Mouse (Mus musculus) MEL (cell line): ENCODE measurements around the gene Atg7. TPM values are rescaled to one million over a fixed set of nuclear protein-coding genes. Genes with fewer than 3 reads are reported as not detected.

ENCODE experiments used
- DNase-seq: peaks from one replicate; pipeline ENCODE4 v3.0.0; 2011; ENCODE audit warnings: low read depth, low spot score
- H3K27ac ChIP-seq: 2 replicates; pipeline ENCODE4 v1.5.1; 2012; ENCODE audit warnings: low read depth, mild to moderate bottlenecking, control low read depth, low read length, moderate library complexity; ENCODE audit not compliant: control insufficient read depth
- H3K27me3 ChIP-seq, 2 experiments: fragments of 150-350 bp in 1 of 2; sonication (generic) in 1 of 2; 2 replicates each; pipeline ENCODE4 v1.6.1; 2012; ENCODE audit warnings: low read length in 2 of 2, mild to moderate bottlenecking in 2 of 2, improper control_type of control experiment in 1 of 2, moderate library complexity in 1 of 2; ENCODE audit not compliant: insufficient read depth in 2 of 2, control insufficient read depth in 1 of 2
- H3K36me3 ChIP-seq, 2 experiments: 2 replicates each; pipeline ENCODE4 v1.6.1; 2012 to 2014; ENCODE audit warnings: low read length in 2 of 2, improper control_type of control experiment in 1 of 2, inconsistent platforms in 1 of 2, mild to moderate bottlenecking in 1 of 2; ENCODE audit not compliant: insufficient read depth in 2 of 2, control insufficient read depth in 1 of 2
- H3K4me1 ChIP-seq, 2 experiments: fragments of 150-350 bp in 1 of 2; sonication (generic) in 1 of 2; 2 replicates each; pipeline ENCODE4 v1.6.1; 2012; ENCODE audit warnings: low read length in 2 of 2, improper control_type of control experiment in 1 of 2, mild to moderate bottlenecking in 1 of 2; ENCODE audit not compliant: insufficient read depth in 2 of 2, control insufficient read depth in 1 of 2
- H3K4me3 ChIP-seq, 2 experiments: fragments of 150-350 bp in 1 of 2; sonication (generic) in 1 of 2; 2 replicates each; pipeline ENCODE4 v1.5.1; 2012; ENCODE audit warnings: low read depth in 2 of 2, low read length in 2 of 2, mild to moderate bottlenecking in 2 of 2, moderate library complexity in 2 of 2, control low read depth in 1 of 2, improper control_type of control experiment in 1 of 2; ENCODE audit not compliant: control insufficient read depth in 1 of 2, insufficient read depth in 1 of 2
- H3K79me2 ChIP-seq: 2 replicates; pipeline ENCODE4 v1.6.1; 2012; ENCODE audit warnings: mild to moderate bottlenecking, low read length, moderate library complexity; ENCODE audit not compliant: control insufficient read depth, poor library complexity, insufficient read depth
- H3K9ac ChIP-seq: 2 replicates; pipeline ENCODE4 v1.6.1; 2012; ENCODE audit warnings: low read depth, mild to moderate bottlenecking, control low read depth, low read length, moderate library complexity; ENCODE audit not compliant: control insufficient read depth, poor library complexity, severe bottlenecking
- H3K9me3 ChIP-seq: fragments of 150-350 bp; sonication (generic); replicated peaks from 2 replicates; pipeline ENCODE4 v1.6.1; 2012; ENCODE audit warnings: mild to moderate bottlenecking, low read length, improper control_type of control experiment, moderate library complexity; ENCODE audit not compliant: insufficient read depth
- BHLHE40 ChIP-seq: IDR thresholded peaks from 2 replicates; pipeline ENCODE4 v1.6.1; 2012; ENCODE audit warnings: low read depth, mild to moderate bottlenecking, inconsistent platforms, low read length, improper control_type of control experiment, borderline replicate concordance
- CHD1 ChIP-seq: IDR thresholded peaks from 2 replicates; pipeline ENCODE4 v1.6.1; 2012; ENCODE audit warnings: low read depth, mild to moderate bottlenecking, inconsistent platforms, low read length, improper control_type of control experiment
- CHD2 ChIP-seq: IDR thresholded peaks from 2 replicates; pipeline ENCODE4 v1.6.1; 2011; ENCODE audit warnings: low read length, improper control_type of control experiment
- CTCF ChIP-seq, 3 experiments: IDR thresholded peaks in 2 of 3; conservative IDR thresholded peaks in 1 of 3; 2 replicates each; pipeline ENCODE4 v1.5.1; 2011 to 2012; ENCODE audit warnings: low read length in 3 of 3, low read depth in 2 of 3, mild to moderate bottlenecking in 2 of 3, improper control_type of control experiment in 1 of 3, inconsistent platforms in 1 of 3, mixed read lengths in 1 of 3, moderate library complexity in 1 of 3; ENCODE audit not compliant: control insufficient read depth in 1 of 3, insufficient read depth in 1 of 3, poor library complexity in 1 of 3, severe bottlenecking in 1 of 3
- E2F4 ChIP-seq: IDR thresholded peaks from 2 replicates; pipeline ENCODE4 v1.6.1; 2011; ENCODE audit warnings: low read depth, low read length, improper control_type of control experiment, borderline replicate concordance
- EP300 ChIP-seq, 2 experiments: IDR thresholded peaks; 2 replicates each; pipeline ENCODE4 v1.6.1; 2011; ENCODE audit warnings: improper control_type of control experiment in 2 of 2, low read length in 2 of 2, low read depth in 1 of 2, mild to moderate bottlenecking in 1 of 2
- GATA1 ChIP-seq: IDR thresholded peaks from 2 replicates; pipeline ENCODE4 v1.6.1; 2011; ENCODE audit warnings: low read depth, low read length, improper control_type of control experiment
- HCFC1 ChIP-seq: IDR thresholded peaks from 2 replicates; pipeline ENCODE4 v1.6.1; 2012; ENCODE audit warnings: low read depth, mild to moderate bottlenecking, inconsistent platforms, low read length, improper control_type of control experiment, moderate library complexity
- KAT2A ChIP-seq: conservative IDR thresholded peaks from 2 replicates; pipeline ENCODE4 v1.6.1; 2012; ENCODE audit warnings: low read depth, low read length, improper control_type of control experiment, inconsistent platforms
- MAZ ChIP-seq: IDR thresholded peaks from 2 replicates; pipeline ENCODE4 v1.6.1; 2012; ENCODE audit warnings: low read depth, mild to moderate bottlenecking, inconsistent platforms, low read length, improper control_type of control experiment
- MEF2A ChIP-seq: IDR thresholded peaks from 2 replicates; pipeline ENCODE4 v1.6.1; 2014; ENCODE audit warnings: low read depth, mild to moderate bottlenecking, inconsistent platforms, low read length, improper control_type of control experiment; ENCODE audit not compliant: poor library complexity, insufficient replicate concordance, severe bottlenecking; ENCODE audit errors: extremely low read depth
- NELFE ChIP-seq: IDR thresholded peaks from 2 replicates; pipeline ENCODE4 v1.6.1; 2011; ENCODE audit warnings: low read depth, low read length, improper control_type of control experiment
- POLR2A ChIP-seq, 2 experiments: IDR thresholded peaks; 2 replicates each; pipeline ENCODE4 v1.6.1; 2011 to 2012; ENCODE audit warnings: low read length in 2 of 2, mild to moderate bottlenecking in 2 of 2, control low read depth in 1 of 2, improper control_type of control experiment in 1 of 2, low read depth in 1 of 2, moderate library complexity in 1 of 2; ENCODE audit not compliant: control insufficient read depth in 1 of 2, insufficient read depth in 1 of 2, poor library complexity in 1 of 2
- POLR2AphosphoS5 ChIP-seq: IDR thresholded peaks from 2 replicates; pipeline ENCODE4 v1.6.1; 2012; ENCODE audit warnings: low read depth, borderline replicate concordance, mild to moderate bottlenecking, inconsistent platforms, low read length, moderate library complexity, mixed read lengths
- SMC3 ChIP-seq: IDR thresholded peaks from 2 replicates; pipeline ENCODE4 v1.6.1; 2011; ENCODE audit warnings: low read depth, low read length, improper control_type of control experiment
- TBP ChIP-seq: IDR thresholded peaks from 2 replicates; pipeline ENCODE4 v1.8.0; 2011; ENCODE audit warnings: low read depth, low read length, improper control_type of control experiment
- UBTF ChIP-seq: IDR thresholded peaks from 2 replicates; pipeline ENCODE4 v1.6.1; 2012; ENCODE audit warnings: low read depth, mild to moderate bottlenecking, inconsistent platforms, low read length, improper control_type of control experiment, moderate library complexity, borderline replicate concordance; ENCODE audit not compliant: insufficient read depth
- USF1 ChIP-seq: IDR thresholded peaks from 2 replicates; pipeline ENCODE4 v1.6.1; 2014; ENCODE audit warnings: low read depth, mild to moderate bottlenecking, inconsistent platforms, low read length, improper control_type of control experiment, moderate library complexity
- USF2 ChIP-seq, 2 experiments: IDR thresholded peaks; 2 replicates each; pipeline ENCODE4 v1.6.1; 2011 to 2012; ENCODE audit warnings: improper control_type of control experiment in 2 of 2, low read length in 2 of 2, borderline replicate concordance in 1 of 2, inconsistent platforms in 1 of 2, low read depth in 1 of 2, mild to moderate bottlenecking in 1 of 2; ENCODE audit not compliant: insufficient read depth in 1 of 2
- ZC3H11A ChIP-seq: IDR thresholded peaks from 2 replicates; pipeline ENCODE4 v1.6.1; 2012; ENCODE audit warnings: low read depth, mild to moderate bottlenecking, inconsistent platforms, low read length, improper control_type of control experiment
- ZMIZ1 ChIP-seq: IDR thresholded peaks from 2 replicates; pipeline ENCODE4 v1.6.1; 2012; ENCODE audit warnings: low read depth, mild to moderate bottlenecking, inconsistent platforms, low read length, improper control_type of control experiment, moderate library complexity
- polyA plus RNA-seq, 2 experiments: library from polyadenylated mRNA; stranded (reverse) in 1 of 2; unstranded in 1 of 2; fragments of >175 nt in 1 of 2; fragments of >200 nt in 1 of 2; gene quantifications; 2 replicates each; pipeline versions ENCODE4 v1.2.1 to v1.2.4; 2012; ENCODE audit warnings: low replicate concordance in 2 of 2, low read depth in 1 of 2; ENCODE audit not compliant: insufficient read length in 2 of 2, insufficient read depth in 1 of 2, missing spikeins in 1 of 2
- total RNA-seq: library from RNA; depleted of rRNA; stranded (reverse); fragments of 300-350 nt; gene quantifications from 2 replicates; pipeline ENCODE4 v1.2.3, GENCODE M21; 2012

The Atg7 gene
- total and polyA plus RNA-seq, 3 experiments = 14.6 TPM; not detected in 1

DNA sequence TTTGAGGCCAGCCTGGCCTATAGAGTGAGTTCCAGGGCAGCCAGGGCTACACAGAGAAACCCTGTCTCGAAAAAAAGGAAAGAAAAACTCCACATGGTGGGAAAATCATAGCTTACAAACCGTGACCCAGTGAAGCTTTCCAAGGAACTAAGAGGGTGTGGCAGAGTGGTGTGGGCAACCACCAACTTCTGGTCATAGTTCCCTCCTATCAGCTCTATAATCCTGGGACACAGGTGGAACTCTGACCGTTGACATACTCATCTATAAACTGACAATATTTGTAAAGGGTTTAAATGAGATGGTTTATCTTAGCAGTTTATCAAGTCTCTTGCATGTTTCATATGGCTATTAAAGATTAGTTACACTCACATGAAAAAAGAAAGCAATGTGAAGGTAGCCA, 64.1 kb downstream of the Atg7 start:
- Histone ChIP-seq H3K4me1 (no peaks in the 10 kb centered on the region), H3K9ac (no peak overlapping the region), H3K9me3 (no peaks in the 10 kb centered on the region), H3K36me3 (no peaks in the 10 kb centered on the region), H3K27ac (no peak overlapping the region), H3K79me2 (no peaks in the 10 kb centered on the region), H3K27me3 (no peaks in the 10 kb centered on the region), H3K4me3 (no peak overlapping the region)
- TF ChIP-seq MAZ = no peak
- no peak for TF ChIP-seq E2F4
- TF ChIP-seq EP300 (IDR thresholded peaks at IDR 0.05; ENCODE audit: low read depth in 1 of 2, low read length in 2 of 2) = no peak
- no peak for TF ChIP-seq CHD1
- no peak for TF ChIP-seq USF1
- no peak for TF ChIP-seq CTCF (IDR thresholded peaks at IDR 0.05 in 2 of 3, conservative IDR thresholded peaks at IDR 0.05 in 1 of 3; ENCODE audit: control insufficient read depth in 1 of 3, insufficient read depth in 1 of 3, low read depth in 2 of 3, low read length in 3 of 3, poor library complexity in 1 of 3, severe bottlenecking in 1 of 3)
- TF ChIP-seq HCFC1 = no peak
- TF ChIP-seq BHLHE40 = no peak
- TF ChIP-seq POLR2AphosphoS5 = no peak
- no peak for TF ChIP-seq GATA1
- no peak for TF ChIP-seq POLR2A (IDR thresholded peaks at IDR 0.05; ENCODE audit: control insufficient read depth in 1 of 2, insufficient read depth in 1 of 2, low read depth in 1 of 2, low read length in 2 of 2, poor library complexity in 1 of 2)
- no peak for TF ChIP-seq KAT2A
- no peak for DNase-seq

DNA sequence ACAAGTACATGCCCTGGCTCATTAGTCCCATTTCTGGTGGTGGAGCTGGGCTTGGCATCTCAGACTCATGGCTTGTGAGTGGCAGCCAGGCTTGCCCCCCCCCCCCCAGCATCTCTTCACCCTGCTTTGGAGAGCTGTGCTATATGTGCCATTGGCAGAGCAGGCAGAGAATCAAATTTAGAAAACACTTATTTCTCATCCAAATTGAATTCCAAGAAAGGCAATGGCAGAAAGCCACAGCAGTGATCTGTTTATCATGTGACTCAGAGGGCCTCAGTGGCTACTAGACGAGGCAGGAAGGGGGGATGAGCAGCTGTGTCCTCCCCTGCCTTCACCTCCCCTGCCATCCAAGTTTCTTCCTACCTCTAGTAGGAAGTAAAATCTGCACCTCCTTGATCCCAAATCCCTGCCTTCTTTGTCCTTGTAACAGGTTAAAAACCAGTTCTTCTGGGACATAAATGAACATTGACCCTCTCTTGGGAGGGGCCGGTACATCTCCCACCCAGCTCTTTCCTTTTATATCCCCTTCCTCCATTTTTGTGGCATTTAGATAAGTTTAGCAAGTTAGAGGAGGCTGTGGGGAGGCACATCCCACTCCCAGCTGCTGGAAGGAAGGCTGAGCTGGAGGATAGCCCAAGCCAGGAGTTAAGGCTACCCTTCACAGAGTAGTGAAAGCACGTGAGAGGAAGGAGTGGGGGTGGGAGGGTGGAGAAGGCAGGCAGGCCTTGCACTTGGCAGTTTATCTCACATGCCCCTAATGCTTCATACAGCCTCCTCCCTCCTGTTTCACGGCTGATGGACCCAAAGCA, 69.5 kb downstream of the Atg7 start:
- no peaks in the 10 kb centered on the region for H3K36me3 ChIP-seq
- no peak overlapping the region for H3K9ac ChIP-seq

More for the DNA sequence above, 69.5 kb downstream of the Atg7 start:
- H3K9me3 ChIP-seq = no peaks in the 10 kb centered on the region
- H3K79me2 ChIP-seq = no peaks in the 10 kb centered on the region
- H3K27ac ChIP-seq = no peak overlapping the region
- H3K4me1 ChIP-seq = no peaks in the 10 kb centered on the region
- TF ChIP-seq MEF2A = no peak
- TF ChIP-seq USF2 (IDR thresholded peaks at IDR 0.05; ENCODE audit: borderline replicate concordance in 1 of 2, insufficient read depth in 1 of 2, low read depth in 1 of 2, low read length in 2 of 2) = no peak
- no peak for TF ChIP-seq SMC3
- no peak for TF ChIP-seq ZC3H11A
- TF ChIP-seq UBTF = no peak
- no peak for TF ChIP-seq POLR2A (IDR thresholded peaks at IDR 0.05; ENCODE audit: control insufficient read depth in 1 of 2, insufficient read depth in 1 of 2, low read depth in 1 of 2, low read length in 2 of 2, poor library complexity in 1 of 2)
- TF ChIP-seq NELFE = no peak
- no peak for TF ChIP-seq ZMIZ1
- no peak for TF ChIP-seq CHD2
- no peak for TF ChIP-seq TBP
- H3K27me3 ChIP-seq = no peaks in the 10 kb centered on the region
- no peak overlapping the region for H3K4me3 ChIP-seq
- DNase-seq = no peak
